Mouse (Mus musculus) midbrain, embryonic 11.5 days (tissue): ENCODE data around the gene Dis3l2. TPM values are rescaled to one million over a fixed set of nuclear protein-coding genes. Genes with fewer than 3 reads are reported as not detected.

Source experiments
- ATAC-seq: fragments of 200-750 bp; cut with Nextera tagmentation; 2 replicates; pipeline ENCODE4 v1.8.0; 2017; ENCODE audit warnings: moderate TSS enrichment, moderate library complexity; ENCODE audit not compliant: low FRiP score
- DNase-seq: peaks from one replicate; pipeline ENCODE4 v3.0.0; 2015; ENCODE audit warnings: low spot score; ENCODE audit errors: missing footprints
- H3K27ac ChIP-seq: fragments of 300-500 bp; sonication (generic); 2 replicates; pipeline ENCODE4 v1.5.1; 2014; ENCODE audit warnings: low read depth, low read length
- H3K27me3 ChIP-seq: fragments of 300-500 bp; sonication (generic); 2 replicates; pipeline ENCODE4 v1.6.1; 2014; ENCODE audit warnings: mild to moderate bottlenecking, low read length, moderate library complexity, mixed read lengths; ENCODE audit not compliant: control insufficient read depth, insufficient read depth
- H3K36me3 ChIP-seq: fragments of 300-500 bp; sonication (generic); 2 replicates; pipeline ENCODE4 v1.6.1; 2014; ENCODE audit warnings: mild to moderate bottlenecking, low read length, moderate library complexity, mixed read lengths; ENCODE audit not compliant: control insufficient read depth, insufficient read depth
- H3K4me1 ChIP-seq: fragments of 300-500 bp; sonication (generic); 2 replicates; pipeline ENCODE4 v1.6.1; 2014; ENCODE audit warnings: low read length; ENCODE audit not compliant: control insufficient read depth, insufficient read depth
- H3K4me2 ChIP-seq: fragments of 300-500 bp; sonication (generic); 2 replicates; pipeline ENCODE4 v1.6.1; 2014; ENCODE audit warnings: mild to moderate bottlenecking, moderate library complexity
- H3K4me3 ChIP-seq: fragments of 300-500 bp; sonication (generic); 2 replicates; pipeline ENCODE4 v1.5.1; 2014; ENCODE audit warnings: low read depth, low read length
- H3K9ac ChIP-seq: fragments of 300-500 bp; sonication (generic); 2 replicates; pipeline ENCODE4 v1.6.1; 2014; ENCODE audit warnings: low read length
- H3K9me3 ChIP-seq: fragments of 300-500 bp; sonication (generic); 2 replicates; pipeline ENCODE4 v1.6.1; 2016; ENCODE audit warnings: low read length; ENCODE audit not compliant: control insufficient read depth
- WGBS: fragments of 180-500 bp; shearing (Covaris S2); extraction: QIAGEN DNeasy Blood & Tissue Kit; methylation state at CpG from one replicate; pipeline ENCODE4 v1.1.7; 2014; 5-methylcytosine and 5-hydroxymethylcytosine counted together
- polyA plus RNA-seq: library from polyadenylated mRNA; unstranded; fragments of >200 nt; fragmentation: Nextera tagmentation; extraction: Ambion mirVana; gene quantifications from 2 replicates; pipeline ENCODE4 v1.2.1, GENCODE M21; 2014

Gene Dis3l2
- polyA plus RNA-seq, 1 experiment from 2014 or later, result 34.3 TPM

- no peaks in the 10 kb centered on the region for H3K9me3 ChIP-seq
- H3K4me2 ChIP-seq, result no peak overlapping the region
- H3K9ac ChIP-seq, result no peak overlapping the region
- H3K27ac ChIP-seq, result no peak overlapping the region
- no peak for ATAC-seq
- 88% methylated on average over 10 of the region's 10 CpGs for WGBS
- no peak for DNase-seq
- H3K4me3 ChIP-seq, result no peak overlapping the region
- H3K27me3 ChIP-seq, result no peaks in the 10 kb centered on the region
- no peaks in the 10 kb centered on the region for H3K36me3 ChIP-seq
- no peaks in the 10 kb centered on the region for H3K4me1 ChIP-seq
Measured at GRCm38 (mm10) chr1:86678667-86679066, 24.9 kb upstream of the Dis3l2 start.

GRCm38 (mm10) chr1:86687236-86687635 lies 16.4 kb upstream of the Dis3l2 start:
- no peaks in the 10 kb centered on the region for H3K9me3 ChIP-seq
- ATAC-seq (no peak), DNase-seq (no peak)
- H3K27me3 ChIP-seq, result no peaks in the 10 kb centered on the region
- no peak overlapping the region for H3K27ac ChIP-seq
- no peaks in the 10 kb centered on the region for H3K36me3 ChIP-seq
- no peaks in the 10 kb centered on the region for H3K4me1 ChIP-seq
- H3K9ac ChIP-seq, result no peak overlapping the region
- H3K4me3 ChIP-seq, result no peak overlapping the region
- WGBS, result 92% methylated on average over 4 of the region's 4 CpGs
- H3K4me2 ChIP-seq, result no peak overlapping the region

DNA sequence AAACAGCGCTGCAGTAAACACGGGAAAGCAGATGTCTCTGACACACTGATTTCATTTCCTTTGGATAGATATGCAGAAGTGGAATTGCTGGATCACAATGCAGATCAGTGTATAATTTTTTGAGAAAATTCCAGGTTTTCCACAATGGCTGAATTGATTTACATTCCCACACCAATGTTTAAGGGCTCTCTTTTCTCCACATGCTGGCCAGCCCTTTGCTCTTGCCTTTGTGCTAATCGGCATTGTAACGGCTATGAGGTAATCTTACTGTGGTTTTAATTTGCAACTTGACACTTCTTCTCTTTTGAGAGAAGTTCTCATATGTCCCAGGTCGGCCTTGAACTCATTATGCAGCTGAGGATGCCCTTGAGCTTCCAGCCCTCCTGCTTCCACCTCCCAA lies 12.6 kb upstream of the Dis3l2 start:
- no peaks in the 10 kb centered on the region for H3K4me1 ChIP-seq
- H3K27ac ChIP-seq, result no peak overlapping the region
- no peak overlapping the region for H3K9ac ChIP-seq
- 75% methylated on average over 5 of the region's 5 CpGs for WGBS
- H3K9me3 ChIP-seq, result no peaks in the 10 kb centered on the region
- H3K36me3 ChIP-seq, result no peaks in the 10 kb centered on the region
- H3K4me3 ChIP-seq, result no peak overlapping the region
- DNase-seq, result no peak
- no peak for ATAC-seq
- H3K4me2 ChIP-seq, result no peak overlapping the region
- H3K27me3 ChIP-seq, result no peaks in the 10 kb centered on the region

DNA sequence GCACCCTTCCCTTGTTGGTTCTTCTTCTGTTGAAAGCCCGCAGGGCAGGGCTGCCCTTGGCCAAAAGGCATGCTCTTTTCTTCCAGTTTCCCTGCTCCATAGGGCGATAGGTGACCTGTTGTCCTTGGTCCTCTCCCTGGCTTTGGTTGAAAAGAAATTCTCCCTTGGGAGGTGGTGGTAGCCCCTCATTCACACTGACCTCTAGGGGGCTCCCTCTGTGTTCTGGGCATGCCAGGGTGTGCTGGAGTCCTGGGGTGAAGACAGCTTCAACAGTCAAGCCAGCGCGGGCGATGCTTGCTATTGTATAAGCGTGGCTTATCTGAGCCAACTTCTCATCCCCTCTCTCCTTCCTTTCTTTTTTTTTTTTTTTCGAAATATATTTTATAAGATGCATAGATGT lies 6.7 kb upstream of the Dis3l2 start:
- Histone ChIP-seq H3K4me2 (no peak overlapping the region), H3K9me3 (no peaks in the 10 kb centered on the region), H3K27ac (no peak overlapping the region), H3K9ac (no peak overlapping the region), H3K36me3 (no peaks in the 10 kb centered on the region), H3K4me3 (no peak overlapping the region), H3K4me1 (no peaks in the 10 kb centered on the region), H3K27me3 (no peaks in the 10 kb centered on the region)
- ATAC-seq, result no peak
- DNase-seq, result no peak
- 52% methylated on average over 7 of the region's 7 CpGs for WGBS

GRCm38 (mm10) chr1:86698721-86699120 lies 4.9 kb upstream of the Dis3l2 start:
- H3K4me3 ChIP-seq, result no peak overlapping the region
- H3K9ac ChIP-seq, result no peak overlapping the region
- H3K27me3 ChIP-seq, result no peaks in the 10 kb centered on the region
- H3K4me1 ChIP-seq, result peaks cover 4% of the 10 kb centered on the region; the same call in 1 of the 2 replicates
- DNase-seq, result no peak
- WGBS, result 44% methylated on average over 2 of the region's 2 CpGs
- H3K9me3 ChIP-seq, result no peaks in the 10 kb centered on the region
- no peaks in the 10 kb centered on the region for H3K36me3 ChIP-seq
- no peak overlapping the region for H3K27ac ChIP-seq
- no peak overlapping the region for H3K4me2 ChIP-seq
- no peak for ATAC-seq

GRCm38 (mm10) chr1:86699346-86700136 lies 4.1 kb upstream of the Dis3l2 start:
- no peaks in the 10 kb centered on the region for H3K9me3 ChIP-seq
- H3K4me3 ChIP-seq, result no peak overlapping the region
- no peak overlapping the region for H3K9ac ChIP-seq
- no peak overlapping the region for H3K27ac ChIP-seq
- H3K4me2 ChIP-seq, result no peak overlapping the region
- no peak for ATAC-seq
- peaks cover 4% of the 10 kb centered on the region; the same call in 1 of the 2 replicates for H3K4me1 ChIP-seq
- 67% methylated on average over 11 of the region's 11 CpGs for WGBS
- H3K27me3 ChIP-seq, result no peaks in the 10 kb centered on the region
- H3K36me3 ChIP-seq, result no peaks in the 10 kb centered on the region
- DNase-seq, result no peak

DNA sequence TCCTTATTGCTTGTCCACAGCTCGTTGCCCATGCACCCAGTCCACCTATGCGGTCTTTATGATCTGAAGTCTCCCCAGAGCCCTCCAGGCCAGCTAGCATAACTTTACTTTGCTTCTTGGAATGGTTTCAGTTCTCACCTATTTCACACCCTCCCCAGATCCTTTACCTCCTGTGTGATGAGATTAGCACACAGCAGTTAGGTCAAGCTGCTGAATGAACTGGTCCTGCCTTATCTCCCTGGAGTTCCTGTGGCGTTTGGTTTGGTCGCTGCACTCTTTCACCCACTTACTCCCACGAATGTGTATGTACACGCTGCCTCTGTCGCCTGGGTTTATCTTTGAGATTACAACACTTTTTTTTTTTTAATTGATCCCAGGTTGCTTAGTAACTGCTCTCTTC lies 3.2 kb upstream of the Dis3l2 start:
- Histone ChIP-seq H3K4me2 (no peak overlapping the region), H3K27ac (no peak overlapping the region), H3K9me3 (no peaks in the 10 kb centered on the region), H3K4me3 (no peak overlapping the region), H3K4me1 (peaks cover 4% of the 10 kb centered on the region; the same call in 1 of the 2 replicates), H3K27me3 (no peaks in the 10 kb centered on the region), H3K9ac (no peak overlapping the region), H3K36me3 (no peaks in the 10 kb centered on the region)
- WGBS, result 67% methylated on average over 7 of the region's 7 CpGs
- DNase-seq, result no peak
- ATAC-seq, result no peak

DNA sequence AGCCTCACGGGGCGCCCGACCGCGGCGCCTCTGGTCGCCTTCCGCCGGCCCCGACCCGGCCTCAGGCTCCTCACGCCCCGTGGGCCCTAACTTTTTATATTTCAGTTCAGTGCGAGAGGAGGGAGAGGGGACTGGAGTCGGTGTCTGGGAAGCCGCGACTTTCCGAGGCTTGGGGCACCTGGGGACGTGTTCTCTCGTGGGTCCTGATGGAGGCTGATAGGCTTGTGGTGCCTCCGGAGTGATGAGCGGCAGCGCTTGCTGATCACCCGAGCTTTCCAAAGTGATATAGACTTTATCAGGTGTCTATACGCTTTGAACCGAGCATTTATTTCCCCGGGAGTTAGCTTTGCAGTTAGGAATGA lies 338 bp downstream of the Dis3l2 start:
- H3K36me3 ChIP-seq, result no peaks in the 10 kb centered on the region
- DNase-seq (no peak), ATAC-seq (no peak)
- peak overlapping the region; percentile 91 for H3K9ac ChIP-seq
- WGBS, result 1% methylated on average over 27 of the region's 27 CpGs
- H3K4me2 ChIP-seq, result peak overlapping the region; percentile 80
- H3K27ac ChIP-seq, result peak overlapping the region; percentile 87
- no peaks in the 10 kb centered on the region for H3K27me3 ChIP-seq
- H3K9me3 ChIP-seq, result no peaks in the 10 kb centered on the region
- peak overlapping the region; percentile 93 for H3K4me3 ChIP-seq
- peaks cover 4% of the 10 kb centered on the region; the same call in 1 of the 2 replicates for H3K4me1 ChIP-seq

DNA sequence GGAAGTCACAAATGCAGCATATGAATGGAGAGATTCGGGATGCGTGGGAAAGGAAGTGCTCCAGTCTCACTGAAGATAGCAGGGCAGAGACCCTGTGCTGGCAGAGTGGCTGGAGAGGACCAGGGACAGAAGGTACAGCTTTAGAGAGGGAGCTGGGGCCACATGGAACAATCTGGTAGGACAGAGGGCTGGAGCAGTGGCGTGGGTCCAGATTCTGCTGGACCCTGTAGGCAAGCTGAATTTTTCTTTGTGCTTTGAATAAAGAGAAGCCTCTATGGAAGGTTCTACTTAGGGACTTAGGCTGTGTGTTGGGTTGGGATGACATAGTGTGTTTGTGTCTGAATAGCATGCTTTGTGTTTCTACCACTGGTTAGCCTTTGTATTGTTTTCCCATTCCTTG lies 1.9 kb downstream of the Dis3l2 start:
- Histone ChIP-seq H3K36me3 (no peaks in the 10 kb centered on the region), H3K9ac (no peak overlapping the region), H3K4me1 (peaks cover 4% of the 10 kb centered on the region; the same call in 1 of the 2 replicates), H3K9me3 (no peaks in the 10 kb centered on the region), H3K27me3 (no peaks in the 10 kb centered on the region), H3K27ac (no peak overlapping the region), H3K4me3 (no peak overlapping the region), H3K4me2 (no peak overlapping the region)
- 94% methylated on average over 3 of the region's 3 CpGs for WGBS
- DNase-seq (no peak), ATAC-seq (no peak)
